Mouse (Mus musculus) intestine, embryonic 15.5 days (tissue): Measurements from ENCODE around the gene Arpp21. TPM values are rescaled to one million over a fixed set of nuclear protein-coding genes. Genes with fewer than 3 reads are reported as not detected.

Source experiments
- ATAC-seq: fragments of 200-750 bp; cut with Nextera tagmentation; 2 replicates; pipeline ENCODE4 v1.8.0; 2017; ENCODE audit warnings: moderate TSS enrichment, moderate library complexity
- H3K27ac ChIP-seq: fragments of 300-500 bp; sonication (generic); 2 replicates; pipeline ENCODE4 v1.5.1; 2015; ENCODE audit warnings: mild to moderate bottlenecking, inconsistent platforms
- H3K27me3 ChIP-seq: fragments of 300-500 bp; sonication (generic); replicated peaks from 2 replicates; pipeline ENCODE4 v1.6.1; 2015; ENCODE audit warnings: inconsistent platforms
- H3K36me3 ChIP-seq: fragments of 300-500 bp; sonication (generic); 2 replicates; pipeline ENCODE4 v1.6.1; 2015; ENCODE audit warnings: inconsistent platforms
- H3K4me1 ChIP-seq: fragments of 300-500 bp; sonication (generic); replicated peaks from 2 replicates; pipeline ENCODE4 v1.6.1; 2015; ENCODE audit warnings: inconsistent platforms
- H3K4me2 ChIP-seq: fragments of 300-500 bp; sonication (generic); replicated peaks from 2 replicates; pipeline ENCODE4 v1.6.1; 2015; ENCODE audit warnings: mild to moderate bottlenecking, inconsistent platforms
- H3K4me3 ChIP-seq: fragments of 300-500 bp; sonication (generic); replicated peaks from 2 replicates; pipeline ENCODE4 v1.5.1; 2015; ENCODE audit warnings: inconsistent platforms
- H3K9ac ChIP-seq: fragments of 300-500 bp; sonication (generic); 2 replicates; pipeline ENCODE4 v1.6.1; 2015; ENCODE audit warnings: inconsistent platforms
- H3K9me3 ChIP-seq: fragments of 300-500 bp; sonication (generic); 2 replicates; pipeline ENCODE4 v1.6.1; 2016; ENCODE audit warnings: inconsistent platforms
- WGBS: fragments of 180-500 bp; shearing (Covaris S2); methylation state at CpG from one replicate; pipeline ENCODE4 v1.1.7; 2015; 5-methylcytosine and 5-hydroxymethylcytosine counted together
- polyA plus RNA-seq: library from polyadenylated mRNA; unstranded; fragments of >200 nt; fragmentation: Nextera tagmentation; extraction: Ambion mirVana; gene quantifications from 2 replicates; pipeline ENCODE4 v1.2.1, GENCODE M21; 2015

Gene Arpp21
- polyA plus RNA-seq, 1 experiment from 2014 or later = 0.70 TPM

GRCm38 (mm10) chr9:112188358-112188893 is 47.3 kb downstream of the Arpp21 start:
- Histone ChIP-seq H3K27me3 (0 out of 2 replicates have a peak, but pooled peaks cover 3% of the 10 kb centered on the region), H3K36me3 (no peaks in the 10 kb centered on the region), H3K9ac (no peak overlapping the region), H3K4me1 (0 out of 2 replicates have a peak, but pooled peaks cover 3% of the 10 kb centered on the region), H3K4me3 (no peak overlapping the region), H3K4me2 (no peak overlapping the region), H3K27ac (no peak overlapping the region), H3K9me3 (no peaks in the 10 kb centered on the region)
- ATAC-seq = no peak
- 60% methylated on average over 12 of the region's 12 CpGs for WGBS

GRCm38 (mm10) chr9:112187667-112188066 is 48.1 kb downstream of the Arpp21 start:
- Histone ChIP-seq H3K27me3 (0 out of 2 replicates have a peak, but pooled peaks cover 3% of the 10 kb centered on the region), H3K4me2 (no peak overlapping the region), H3K36me3 (no peaks in the 10 kb centered on the region), H3K4me3 (no peak overlapping the region), H3K4me1 (0 out of 2 replicates have a peak, but pooled peaks cover 3% of the 10 kb centered on the region), H3K9ac (no peak overlapping the region), H3K9me3 (no peaks in the 10 kb centered on the region), H3K27ac (no peak overlapping the region)
- 52% methylated on average over 14 of the region's 14 CpGs for WGBS
- ATAC-seq = no peak

DNA sequence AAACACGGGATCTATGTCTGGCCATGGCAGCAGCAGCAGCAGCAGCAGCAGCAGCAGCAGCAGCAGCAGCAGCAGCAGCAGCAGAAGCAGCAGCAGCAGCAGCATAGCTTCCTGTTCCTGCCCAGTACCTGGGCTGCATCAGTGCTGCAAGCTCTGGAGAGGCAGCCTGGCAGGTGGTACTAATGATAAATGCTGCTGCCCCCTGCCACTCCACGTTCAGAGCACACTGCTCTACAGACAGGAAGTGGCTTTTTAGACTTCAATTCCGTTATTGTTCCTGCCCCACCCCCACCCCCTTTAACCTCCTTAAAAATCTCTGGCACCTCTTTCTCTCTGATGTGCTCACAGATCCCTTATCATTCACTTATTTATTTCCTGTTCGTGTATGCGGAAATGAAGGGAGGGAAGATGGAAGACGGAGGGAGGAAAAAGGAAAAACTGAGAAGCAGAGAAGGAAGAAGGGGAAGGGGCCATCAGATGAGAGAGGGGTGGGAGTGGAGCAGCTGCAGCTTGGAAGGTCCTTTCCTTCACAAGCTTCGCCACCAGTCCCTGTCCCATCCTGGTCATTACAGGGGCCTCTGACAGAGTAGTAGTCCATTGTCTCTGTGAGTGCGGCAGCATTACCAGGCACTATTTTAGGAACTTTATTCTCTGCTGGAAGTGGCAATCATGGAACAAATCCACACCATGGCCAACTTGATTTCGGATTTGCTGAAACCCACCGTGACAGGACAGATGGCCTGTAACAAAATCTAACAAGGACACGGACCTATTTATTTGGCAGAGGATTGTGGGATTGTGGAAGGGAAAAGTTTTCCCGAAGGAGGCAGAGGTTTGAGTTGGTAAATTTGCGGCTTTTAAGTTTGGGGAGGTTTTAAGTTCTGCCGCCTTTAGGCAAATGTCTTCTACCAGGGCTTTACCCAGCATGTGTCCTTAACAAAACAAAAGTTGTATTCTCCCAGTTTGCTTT is 49.1 kb downstream of the Arpp21 start:
- Histone ChIP-seq H3K27ac (no peak overlapping the region), H3K9ac (no peak overlapping the region), H3K9me3 (no peaks in the 10 kb centered on the region), H3K4me2 (no peak overlapping the region), H3K4me3 (no peak overlapping the region), H3K4me1 (0 out of 2 replicates have a peak, but pooled peaks cover 3% of the 10 kb centered on the region), H3K27me3 (0 out of 2 replicates have a peak, but pooled peaks cover 3% of the 10 kb centered on the region), H3K36me3 (no peaks in the 10 kb centered on the region)
- WGBS = 26% methylated on average over 14 of the region's 14 CpGs
- no peak for ATAC-seq

GRCm38 (mm10) chr9:112185746-112186145 is 50.0 kb downstream of the Arpp21 start:
- Histone ChIP-seq H3K9me3 (no peaks in the 10 kb centered on the region), H3K36me3 (no peaks in the 10 kb centered on the region), H3K27ac (no peak overlapping the region), H3K27me3 (0 out of 2 replicates have a peak, but pooled peaks cover 3% of the 10 kb centered on the region), H3K9ac (no peak overlapping the region), H3K4me1 (0 out of 2 replicates have a peak, but pooled peaks cover 3% of the 10 kb centered on the region), H3K4me3 (no peak overlapping the region), H3K4me2 (no peak overlapping the region)
- ATAC-seq = no peak
- WGBS = 66% methylated on average over 10 of the region's 10 CpGs

DNA sequence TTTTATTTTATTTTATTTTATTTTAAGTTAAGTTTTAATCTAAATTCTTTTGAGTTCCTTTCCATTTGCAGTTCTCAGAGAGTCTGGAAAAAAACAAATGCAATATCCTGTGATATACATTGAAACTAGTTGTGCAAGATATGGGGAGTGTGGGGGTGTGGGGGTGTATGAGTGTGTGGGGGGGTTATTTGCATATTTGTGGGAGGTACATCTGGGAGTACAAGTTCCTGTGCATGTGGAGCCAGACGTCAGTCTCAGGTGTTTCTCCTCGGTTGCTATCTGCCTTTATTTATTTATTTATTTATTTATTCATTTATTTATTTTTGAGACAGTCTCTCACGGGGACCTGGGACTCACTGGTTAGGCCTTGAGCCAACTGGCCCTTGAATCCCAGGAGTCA is 53.0 kb downstream of the Arpp21 start:
- 0 out of 2 replicates have a peak, but pooled peaks cover 3% of the 10 kb centered on the region for H3K27me3 ChIP-seq
- H3K4me3 ChIP-seq = no peak overlapping the region
- H3K36me3 ChIP-seq = no peaks in the 10 kb centered on the region
- H3K9ac ChIP-seq = no peak overlapping the region
- H3K4me2 ChIP-seq = no peak overlapping the region
- no peaks in the 10 kb centered on the region for H3K9me3 ChIP-seq
- no peak overlapping the region for H3K27ac ChIP-seq
- H3K4me1 ChIP-seq = 0 out of 2 replicates have a peak, but pooled peaks cover 3% of the 10 kb centered on the region
- 47% methylated on average over 3 of the region's 3 CpGs for WGBS
- ATAC-seq = no peak

DNA sequence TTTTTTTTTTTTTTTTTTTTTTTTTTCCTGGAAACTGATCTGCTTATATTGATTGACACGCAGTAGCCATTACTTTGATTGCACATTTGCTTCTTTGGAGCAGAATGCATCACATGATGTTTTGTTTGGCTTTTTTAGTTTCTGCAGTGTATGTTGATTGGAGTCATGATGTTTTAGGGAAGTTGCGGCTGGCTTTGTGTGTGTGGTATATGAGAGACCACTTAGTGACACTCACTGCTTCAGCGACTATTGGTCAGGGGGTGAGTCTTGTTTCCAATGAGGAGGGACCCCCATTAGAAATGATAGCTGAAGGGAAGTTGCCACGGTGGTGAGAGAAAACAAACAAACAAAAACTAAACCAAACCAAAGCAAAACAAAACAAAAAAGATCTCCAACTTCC is 55.7 kb downstream of the Arpp21 start:
- no peaks in the 10 kb centered on the region for H3K9me3 ChIP-seq
- no peak overlapping the region for H3K27ac ChIP-seq
- H3K4me1 ChIP-seq = no peaks in the 10 kb centered on the region
- no peaks in the 10 kb centered on the region for H3K36me3 ChIP-seq
- 81% methylated on average over 4 of the region's 4 CpGs for WGBS
- H3K27me3 ChIP-seq = no peaks in the 10 kb centered on the region
- no peak for ATAC-seq
- no peak overlapping the region for H3K4me3 ChIP-seq
- no peak overlapping the region for H3K9ac ChIP-seq
- no peak overlapping the region for H3K4me2 ChIP-seq

DNA sequence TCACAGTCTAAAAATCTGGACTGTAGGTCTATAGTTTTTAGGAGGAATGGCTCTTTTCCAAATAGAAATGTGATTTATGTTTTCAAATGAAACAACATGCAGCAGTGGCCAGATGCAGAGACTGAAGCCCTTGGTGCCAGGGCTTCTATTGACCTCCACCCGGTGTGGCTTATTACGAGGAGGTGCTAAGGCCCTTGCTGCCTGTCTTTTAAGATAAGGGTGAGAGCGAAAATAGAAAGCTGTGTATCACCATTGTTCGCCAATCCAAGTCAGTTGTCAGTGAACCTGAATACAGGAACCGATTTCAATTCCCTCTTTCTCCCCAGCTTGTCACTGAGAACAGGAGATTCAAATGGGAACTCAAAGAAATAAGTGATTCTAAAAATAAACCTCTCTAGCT is 57.3 kb downstream of the Arpp21 start:
- ATAC-seq = no peak
- 59% methylated on average over 5 of the region's 5 CpGs for WGBS

GRCm38 (mm10) chr9:112177569-112177968 is 58.2 kb downstream of the Arpp21 start:
- no peaks in the 10 kb centered on the region for H3K4me1 ChIP-seq
- H3K9ac ChIP-seq = no peak overlapping the region
- no peak overlapping the region for H3K4me3 ChIP-seq
- H3K27me3 ChIP-seq = no peaks in the 10 kb centered on the region
- no peak for ATAC-seq
- WGBS = 56% methylated on average over 2 of the region's 2 CpGs
- H3K27ac ChIP-seq = no peak overlapping the region
- H3K4me2 ChIP-seq = no peak overlapping the region
- H3K9me3 ChIP-seq = no peaks in the 10 kb centered on the region
- no peaks in the 10 kb centered on the region for H3K36me3 ChIP-seq

More for the DNA sequence above, 57.3 kb downstream of the Arpp21 start:
- Histone ChIP-seq H3K4me3 (no peak overlapping the region), H3K9me3 (no peaks in the 10 kb centered on the region), H3K36me3 (no peaks in the 10 kb centered on the region), H3K4me1 (no peaks in the 10 kb centered on the region), H3K4me2 (no peak overlapping the region), H3K9ac (no peak overlapping the region), H3K27ac (no peak overlapping the region), H3K27me3 (no peaks in the 10 kb centered on the region)

GRCm38 (mm10) chr9:112176317-112176716 is 59.4 kb downstream of the Arpp21 start:
- H3K4me3 ChIP-seq = no peak overlapping the region
- no peak overlapping the region for H3K27ac ChIP-seq
- ATAC-seq = no peak
- H3K4me2 ChIP-seq = no peak overlapping the region
- no peak overlapping the region for H3K9ac ChIP-seq
- no peaks in the 10 kb centered on the region for H3K9me3 ChIP-seq
- H3K4me1 ChIP-seq = no peaks in the 10 kb centered on the region
- no peaks in the 10 kb centered on the region for H3K27me3 ChIP-seq
- H3K36me3 ChIP-seq = no peaks in the 10 kb centered on the region
- 71% methylated on average over 6 of the region's 6 CpGs for WGBS

- ATAC-seq = 0 out of 2 replicates have a peak, but pooled peaks have one; percentile 43
- H3K27ac ChIP-seq = no peak overlapping the region
- no peaks in the 10 kb centered on the region for H3K27me3 ChIP-seq
- WGBS = 27% methylated on average over 15 of the region's 15 CpGs
- H3K36me3 ChIP-seq = no peaks in the 10 kb centered on the region
- no peak overlapping the region for H3K9ac ChIP-seq
- 0 out of 2 replicates have a peak overlapping the region, but pooled peaks have one; percentile 9 for H3K4me2 ChIP-seq
- no peaks in the 10 kb centered on the region for H3K4me1 ChIP-seq
- H3K4me3 ChIP-seq = no peak overlapping the region
- H3K9me3 ChIP-seq = no peaks in the 10 kb centered on the region
Observed at GRCm38 (mm10) chr9:112174407-112175357, 61.1 kb downstream of the Arpp21 start.

DNA sequence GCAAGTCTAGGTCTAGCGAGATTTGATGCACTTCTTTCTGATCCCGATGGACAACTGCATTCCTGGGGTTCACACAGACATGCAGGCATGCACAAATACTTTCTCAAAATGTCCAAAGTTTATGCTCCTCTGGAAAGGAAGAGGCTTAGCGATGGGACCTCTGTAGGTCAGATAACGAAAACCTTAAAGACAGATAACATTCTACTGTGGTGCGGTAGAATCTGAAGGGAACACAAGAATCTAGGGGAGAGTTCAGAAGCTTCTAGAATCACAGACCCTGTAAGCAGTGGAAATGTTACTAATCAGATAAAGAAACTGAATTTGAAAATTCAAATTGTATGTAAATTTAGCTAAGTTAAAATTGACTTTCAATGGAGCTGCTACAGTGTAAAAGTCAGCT is 62.0 kb downstream of the Arpp21 start:
- H3K27ac ChIP-seq = no peak overlapping the region
- H3K36me3 ChIP-seq = no peaks in the 10 kb centered on the region
- no peak overlapping the region for H3K9ac ChIP-seq
- H3K9me3 ChIP-seq = no peaks in the 10 kb centered on the region
- H3K4me1 ChIP-seq = no peaks in the 10 kb centered on the region
- H3K4me3 ChIP-seq = no peak overlapping the region
- no peaks in the 10 kb centered on the region for H3K27me3 ChIP-seq
- no peak for ATAC-seq
- WGBS = 81% methylated on average over 5 of the region's 5 CpGs
- no peak overlapping the region for H3K4me2 ChIP-seq
